In the genomic region with DNA sequence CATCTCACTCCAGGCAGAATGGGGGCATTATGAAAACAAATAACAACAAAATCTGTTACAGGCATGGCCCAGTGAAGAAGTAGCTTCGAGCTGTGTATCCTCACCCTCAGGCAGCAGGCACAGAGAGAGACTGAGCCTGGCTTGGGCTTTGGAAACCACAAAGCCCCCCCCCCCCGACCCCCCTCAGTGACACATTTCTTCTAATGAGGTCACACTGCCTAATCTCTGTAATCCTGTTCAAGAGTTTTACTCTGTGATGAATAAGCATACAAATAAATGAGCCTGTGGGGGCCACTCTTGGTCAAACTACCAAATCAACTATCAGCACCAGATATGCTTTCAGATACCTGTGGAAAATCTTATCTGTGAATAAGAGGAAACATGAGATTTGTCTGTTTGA, we compare ENCODE assay signal across 17 mouse cellular contexts.
"Had no signal": no experiment of that assay in that cellular context is flagged by ENCODE, and none has a peak within 500 bp of the region (broad histone marks: within the 10 kb centered on the region; RNA-seq: fewer than 3 reads in every experiment).

No protein-coding gene starts in this region.

- ATAC-seq: liver, embryonic 12.5 days; liver, postnatal 0 days; lung, postnatal 0 days; midbrain, embryonic 13.5 days; midbrain, embryonic 15.5 days; midbrain, embryonic 16.5 days had no signal

- DNase-seq: left cerebral cortex, postnatal 4 days; liver; liver, embryonic 13.5 days; liver, postnatal 0 days; lung, adult 18-20 months; lung, adult 2 months; lung, embryonic 14.5 days; lung, postnatal 10 days; lung, postnatal 14 days; lung, postnatal 36 days; lung, postnatal 4 days; midbrain, embryonic 14.5 days had no signal
